Mouse (Mus musculus) CD4-positive, CD25-positive, alpha-beta regulatory T cell (primary cell): ENCODE measurements around the gene Neurl4. TPM values are rescaled to one million over a fixed set of nuclear protein-coding genes. Genes with fewer than 3 reads are reported as not detected.

Experiments
- polyA plus RNA-seq: library from polyadenylated mRNA; unstranded; fragments of 100-300 nt; shearing (Covaris generic); gene quantifications from one replicate; pipeline ENCODE4 v1.2.1, GENCODE M21; 2017

Gene Neurl4
- 7.7 TPM for polyA plus RNA-seq

DNA sequence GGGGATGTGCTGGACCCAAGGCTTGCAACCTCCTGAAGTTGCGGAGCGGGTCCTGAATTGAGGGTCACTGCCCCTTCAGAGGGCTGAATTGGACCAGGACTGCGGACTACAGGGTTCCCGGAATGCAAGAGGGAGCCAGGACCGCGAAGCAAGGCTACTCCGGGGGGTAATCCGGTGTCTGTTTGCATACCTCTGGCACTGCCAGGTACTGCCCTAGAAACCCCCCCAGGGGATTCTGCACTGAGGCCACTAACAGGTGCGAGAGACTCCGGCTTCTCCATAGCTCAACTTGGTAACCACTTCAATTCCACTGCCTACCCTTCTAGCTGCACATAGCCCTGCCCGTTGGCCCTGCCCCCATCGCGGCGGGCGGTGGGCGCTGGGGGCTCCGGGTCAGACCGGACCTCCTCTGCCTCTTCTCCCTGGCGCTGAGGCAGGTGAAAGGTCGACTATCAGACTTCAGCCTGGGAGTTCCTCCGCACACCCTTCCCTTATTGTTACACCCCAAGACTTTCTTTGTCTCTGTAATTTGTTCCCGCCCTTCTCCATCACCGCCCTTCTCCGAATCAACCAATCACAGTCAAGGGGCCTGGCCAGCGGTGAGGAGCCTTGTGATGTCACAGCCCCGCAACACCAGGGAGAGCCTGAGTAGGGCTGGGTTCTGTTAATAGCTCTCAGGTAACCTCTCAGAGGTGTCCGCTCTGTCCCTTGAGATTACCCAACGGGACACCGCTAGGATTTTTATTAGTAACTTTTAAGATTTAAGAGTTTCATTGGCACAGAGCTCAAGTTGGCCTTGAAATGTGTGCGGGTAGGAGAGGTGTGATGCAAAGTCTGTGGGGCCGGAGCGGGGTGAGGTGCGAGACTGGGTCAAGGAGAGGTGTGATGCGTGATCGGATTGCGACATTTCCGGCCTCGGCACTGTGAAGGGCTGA, at the start of gene Neurl4, which contains the start of gene 2810408A11Rik:
Gene Neurl4 (plus strand): TSS at position 602 of the 935 bp plus-strand sequence.
Gene 2810408A11Rik (minus strand): TSS at position 517 of the 935 bp plus-strand sequence.

DNA sequence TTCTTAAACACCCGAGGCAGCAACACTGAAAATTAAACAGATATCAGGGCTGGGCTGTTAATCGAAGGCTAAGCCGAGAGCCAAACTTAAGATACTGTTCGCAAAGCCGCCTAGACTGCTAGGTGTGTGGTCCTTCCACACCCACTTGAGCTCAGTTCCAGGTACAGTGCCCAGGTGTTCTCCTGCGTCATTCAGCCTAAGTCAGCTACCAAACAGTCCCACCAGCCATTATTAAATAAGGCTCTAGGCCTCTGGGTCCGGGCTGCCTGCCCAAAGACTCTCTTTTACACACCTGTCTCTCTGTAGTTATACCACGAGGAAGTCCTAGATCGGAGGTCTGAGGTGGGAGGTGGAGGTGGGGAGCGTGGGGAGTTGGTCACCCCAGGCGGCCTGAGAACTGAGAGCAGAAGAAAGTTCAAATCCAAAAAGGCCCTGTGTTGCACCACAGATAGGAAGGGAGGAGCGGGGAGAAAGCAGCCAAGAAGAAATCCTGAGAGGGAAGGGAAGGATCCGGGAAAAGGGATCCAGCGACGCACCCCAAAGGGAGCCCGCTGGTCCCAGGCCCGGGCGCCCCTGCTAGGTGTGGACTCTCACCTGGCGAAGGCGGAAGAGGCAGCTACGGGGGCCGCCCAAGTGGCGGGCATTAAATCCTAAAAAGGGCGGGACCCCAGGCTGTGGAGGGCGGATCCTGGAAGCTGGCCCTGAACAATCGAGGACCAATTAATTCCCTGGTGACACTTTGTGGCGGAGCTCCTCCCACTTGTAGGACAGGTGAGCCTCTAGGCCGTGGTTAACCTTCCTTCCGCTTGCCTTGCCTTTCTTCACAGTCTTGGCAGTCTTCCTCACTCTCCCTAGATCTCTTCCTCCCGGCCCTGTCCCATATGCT, 42.5 kb upstream of the Neurl4 start, which contains the start of gene Tnk1:
Gene Tnk1 (minus strand): TSS at position 618 of the 886 bp plus-strand sequence.

DNA sequence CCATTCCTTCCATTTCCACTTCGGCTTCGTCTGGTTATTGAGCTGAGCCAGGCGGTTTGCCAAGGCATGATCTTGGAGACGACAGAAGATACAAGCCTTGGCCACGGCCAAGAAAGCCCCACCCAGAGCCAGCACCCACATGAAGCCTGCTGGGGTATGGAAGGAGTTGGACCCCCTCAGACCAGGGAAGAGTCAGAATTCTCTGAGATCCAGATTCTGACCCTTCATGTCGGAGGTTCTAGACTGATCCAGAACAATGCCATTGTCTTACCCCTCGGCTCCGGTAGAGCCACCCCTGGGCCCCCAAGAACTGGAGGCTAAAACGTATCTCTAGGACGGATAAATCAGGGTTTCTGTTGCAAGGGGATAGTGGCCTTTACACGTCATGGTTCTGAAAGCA, 23.0 kb upstream of the Neurl4 start, which contains the start of gene Tmem95:
Gene Tmem95 (minus strand): TSS at position 141 of the 400 bp plus-strand sequence.

DNA sequence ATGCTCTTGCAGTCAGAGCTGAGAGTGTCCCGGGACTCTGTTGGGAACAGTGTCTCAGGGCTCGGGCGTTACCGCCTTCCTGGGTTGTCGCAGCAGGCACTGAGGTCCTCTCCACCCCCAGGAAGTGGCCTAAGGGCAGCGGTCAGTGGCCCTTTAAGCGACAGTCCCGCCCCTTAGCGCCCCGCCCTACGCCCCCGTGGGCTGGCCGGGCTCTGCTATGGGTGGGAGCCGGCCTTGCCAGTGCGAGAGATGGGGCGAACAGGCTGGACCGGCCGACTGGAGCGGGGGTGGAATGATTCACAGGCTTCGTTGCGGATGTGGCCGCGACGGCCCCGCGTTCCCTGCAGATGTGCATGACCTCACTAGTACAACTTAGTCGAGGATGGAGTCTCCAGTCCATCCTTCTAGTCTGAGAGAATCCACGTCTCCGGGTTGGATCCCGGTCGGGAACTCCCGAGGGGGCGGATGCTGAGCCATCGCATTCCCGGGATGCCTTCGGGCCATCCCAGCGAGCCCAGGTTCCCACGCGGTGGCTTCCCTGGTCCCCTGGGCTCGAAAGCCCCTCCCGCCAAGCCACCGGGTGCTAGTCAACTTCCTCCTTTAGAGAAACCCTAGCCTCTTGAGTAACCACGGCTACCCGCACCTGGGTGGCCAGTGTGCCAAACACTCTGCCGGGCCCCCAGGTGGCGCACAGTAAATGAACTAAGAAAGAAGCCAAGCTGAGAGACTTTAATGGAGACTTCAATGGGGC, 19.8 kb upstream of the Neurl4 start, which contains the start of gene Kctd11:
Gene Kctd11 (minus strand): TSS at position 554 of the 751 bp plus-strand sequence.

DNA sequence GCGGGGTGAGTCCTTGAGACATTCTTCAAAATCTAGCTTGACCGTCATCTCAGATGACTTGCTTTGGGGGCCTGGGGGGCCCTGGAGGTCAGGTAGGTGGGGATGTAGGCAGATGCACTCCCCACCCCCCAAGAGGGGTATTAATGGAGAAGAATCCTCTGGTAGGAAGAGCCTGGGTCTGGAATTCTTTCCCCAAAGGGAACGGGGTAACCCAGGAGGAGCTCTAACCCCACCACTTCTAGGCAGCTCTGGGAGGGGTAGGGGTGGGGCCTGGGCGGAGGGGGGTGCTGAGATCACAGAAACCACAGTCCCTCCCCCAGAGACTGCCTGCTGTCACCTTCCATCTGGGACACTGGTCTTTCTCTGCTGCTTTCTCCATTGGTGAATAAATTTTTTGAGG, 5.6 kb upstream of the Neurl4 start, which contains the start of gene Acap1:
Gene Acap1 (minus strand): TSS at position 249 of the 400 bp plus-strand sequence.

DNA sequence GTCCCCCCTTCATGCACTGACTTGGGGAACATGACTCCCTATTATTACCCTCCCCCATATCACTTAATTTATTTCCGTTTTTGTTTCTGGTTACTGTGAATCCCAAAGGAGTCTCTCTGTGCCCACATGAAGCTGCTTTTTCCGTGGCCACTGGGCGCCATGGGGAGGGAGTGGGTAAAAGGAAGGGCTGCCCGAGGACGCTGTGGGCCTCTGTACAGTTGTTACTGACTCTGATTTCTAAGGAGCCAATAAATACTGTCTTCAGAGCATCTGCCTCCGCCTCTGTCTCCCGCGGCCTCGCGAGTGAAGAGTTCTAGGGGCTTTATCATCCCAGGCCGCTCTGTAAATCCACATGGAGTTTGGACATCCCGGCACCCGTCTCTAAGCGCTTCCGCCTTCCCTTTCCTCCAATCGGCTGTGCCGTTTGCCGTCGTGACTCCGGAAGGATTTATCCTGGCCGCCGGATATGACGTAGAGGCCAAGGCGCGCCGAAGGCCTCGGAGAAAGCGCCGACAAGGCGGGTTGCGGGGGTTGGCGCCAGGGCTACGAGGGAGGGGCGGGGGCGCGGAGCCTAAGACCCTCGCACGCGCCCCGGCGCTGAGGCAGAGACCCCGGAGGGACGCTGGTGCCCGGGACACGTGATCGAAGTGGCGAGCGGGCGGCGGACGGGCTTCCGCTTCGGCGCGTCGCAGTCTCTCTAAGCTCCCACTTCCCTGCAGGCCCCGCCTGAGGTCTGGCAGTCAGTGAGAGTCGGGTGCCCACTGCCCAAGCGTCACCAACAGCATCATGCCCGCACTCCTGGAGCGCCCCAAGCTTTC, 12.9 kb downstream of the Neurl4 start, which contains the start of gene Gps2:
Gene Gps2 (plus strand): TSS at position 335 of the 818 bp plus-strand sequence.

DNA sequence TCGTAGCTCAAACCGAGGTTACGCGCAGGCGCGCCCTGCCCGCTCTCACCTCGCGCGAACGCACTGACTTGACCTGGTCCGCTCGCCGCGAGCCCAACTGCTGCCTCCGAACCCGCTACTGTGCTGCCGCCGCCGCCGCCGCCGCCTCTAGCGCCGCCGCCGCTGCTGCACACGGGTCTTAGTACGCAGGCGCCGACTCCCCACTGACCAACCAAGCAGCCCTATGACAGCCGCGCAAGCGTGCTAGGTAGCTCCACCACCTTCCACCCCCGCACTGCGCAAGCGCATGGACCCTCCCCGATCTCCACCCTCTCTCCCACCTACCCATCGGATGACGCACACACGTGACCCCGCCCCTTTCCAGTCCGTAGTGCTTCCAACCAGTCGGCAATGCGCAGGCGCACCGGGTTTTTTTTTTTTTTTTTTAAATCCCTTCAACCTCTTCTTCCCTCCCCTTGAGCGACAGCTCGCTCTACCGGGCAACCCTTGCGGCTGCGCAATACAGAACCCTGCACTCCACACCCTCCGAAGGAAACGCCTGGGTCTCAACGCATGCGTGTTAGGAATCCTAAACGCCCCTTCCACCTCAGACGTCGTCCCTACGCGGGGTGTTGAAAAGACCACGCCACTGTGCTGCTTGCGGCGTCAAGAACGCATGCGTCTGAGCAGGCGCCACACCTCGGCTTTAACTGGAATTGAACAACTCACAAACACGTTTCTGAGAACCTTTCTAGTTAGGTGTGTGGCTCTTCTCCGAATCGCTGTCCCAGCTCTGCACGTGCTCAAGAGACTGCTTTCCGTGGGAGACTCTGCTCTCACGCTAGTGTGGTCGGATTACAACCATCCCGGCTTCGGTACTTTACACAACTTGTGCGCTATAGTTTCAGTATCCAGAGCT, 20.5 kb downstream of the Neurl4 start, which contains the start of gene Eif5a:
Gene Eif5a (minus strand): TSS at position 845 of the 898 bp plus-strand sequence.

DNA sequence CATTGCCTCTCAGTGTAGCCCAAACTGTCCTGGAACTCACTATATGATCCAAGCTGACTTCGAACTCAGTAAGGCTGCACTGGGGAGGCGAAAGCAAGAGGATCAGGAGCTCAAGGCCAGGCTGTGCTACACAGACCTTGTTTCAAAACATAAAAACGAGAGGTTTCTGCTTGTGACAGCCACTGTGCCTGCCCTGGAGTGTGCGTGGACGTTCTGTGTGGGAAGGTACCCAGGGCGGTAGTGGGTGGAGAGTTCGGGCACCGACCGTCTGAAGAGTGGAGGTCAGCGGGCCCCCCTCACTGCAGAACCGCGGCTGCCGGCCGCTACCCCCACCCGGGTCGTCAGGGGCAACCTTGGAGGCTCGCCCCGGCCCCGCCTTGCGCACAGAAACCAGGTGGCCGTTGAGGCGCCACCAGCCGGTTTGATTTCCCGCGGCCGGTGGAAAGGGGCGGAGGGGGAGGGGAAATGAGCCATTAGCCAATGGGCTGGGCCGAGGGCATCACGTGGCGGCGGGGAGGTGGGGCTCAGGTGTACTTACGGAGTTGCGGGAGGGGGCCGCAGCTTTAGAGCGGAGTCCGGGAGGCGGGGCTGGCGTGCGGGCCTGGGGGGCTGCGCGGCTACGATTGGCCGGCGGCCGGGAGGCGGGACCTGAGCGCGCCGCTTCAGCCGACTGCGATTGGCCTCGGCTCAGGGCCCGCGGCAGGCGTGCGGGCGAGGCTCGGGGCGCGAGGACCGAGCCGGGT, 34.4 kb downstream of the Neurl4 start, which contains the start of gene Ybx2:
Gene Ybx2 (plus strand): TSS at position 660 of the 743 bp plus-strand sequence.

DNA sequence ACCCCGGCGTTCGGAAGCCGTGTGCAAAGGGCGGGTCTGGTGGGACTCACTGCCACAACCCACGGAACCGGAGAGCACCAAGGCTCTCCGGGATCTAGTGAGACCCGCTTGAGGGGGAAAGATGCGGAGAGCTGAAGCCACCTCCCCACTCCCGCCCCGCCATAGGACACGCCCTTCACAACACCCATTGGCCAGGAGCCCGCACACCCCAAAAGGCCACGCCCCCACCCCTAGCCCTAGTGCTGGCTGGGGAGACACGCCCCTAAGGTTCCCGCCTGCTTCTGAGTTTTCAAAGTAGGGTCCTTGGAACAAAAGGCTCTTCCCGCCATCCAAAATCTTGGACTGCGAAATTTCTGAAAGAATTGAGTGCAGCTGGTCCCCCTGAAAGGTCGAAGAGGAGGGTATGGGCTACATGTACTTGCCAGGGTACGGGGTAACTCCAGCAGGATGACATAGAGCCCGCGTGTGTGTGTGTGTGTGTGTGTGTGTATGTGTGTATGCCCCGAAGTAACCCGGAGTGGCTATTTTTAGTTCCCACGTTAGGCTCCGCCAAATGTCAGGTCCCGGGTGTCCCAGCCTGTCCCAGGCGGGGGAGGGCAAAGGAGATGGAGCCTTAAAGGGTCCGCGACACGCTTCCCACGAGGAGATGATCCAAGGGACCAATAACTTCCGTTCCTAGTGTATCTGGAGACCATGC, 47.3 kb downstream of the Neurl4 start, which contains the start of gene Slc2a4:
Gene Slc2a4 (minus strand): TSS at position 123 of the 697 bp plus-strand sequence.

Other genes with a start within 250 kb of the Neurl4 start
- not detected for gene Sox15, start 245.8 kb upstream of the Neurl4 start, polyA plus RNA-seq
- gene Mpdu1, start 238.4 kb upstream of the Neurl4 start, polyA plus RNA-seq, result 66.0 TPM
- 4.3 TPM for gene Cd68, start 234.9 kb upstream of the Neurl4 start, polyA plus RNA-seq
- gene Eif4a1, start 228.6 kb upstream of the Neurl4 start, polyA plus RNA-seq, result 654 TPM
- 43.8 TPM for gene Senp3, start 219.0 kb upstream of the Neurl4 start, polyA plus RNA-seq
- gene Tnfsf13, start 215.3 kb upstream of the Neurl4 start, polyA plus RNA-seq, result not detected
- not detected for gene Tnfsf12, start 205.2 kb upstream of the Neurl4 start, polyA plus RNA-seq
- not detected for gene Tnfsfm13, start 205.0 kb upstream of the Neurl4 start, polyA plus RNA-seq
- gene Polr2a, start 142.4 kb upstream of the Neurl4 start, polyA plus RNA-seq, result 50.4 TPM
- 0.12 TPM for gene Slc35g3, start 139.1 kb upstream of the Neurl4 start, polyA plus RNA-seq
- 5.5 TPM for gene Zbtb4, start 135.2 kb upstream of the Neurl4 start, polyA plus RNA-seq
- gene Chrnb1, start 105.1 kb upstream of the Neurl4 start, polyA plus RNA-seq, result 3.7 TPM
- not detected for gene Fgf11, start 99.2 kb upstream of the Neurl4 start, polyA plus RNA-seq
- not detected for gene Tmem102, start 95.4 kb upstream of the Neurl4 start, polyA plus RNA-seq
- not detected for gene Gm39566, start 85.8 kb upstream of the Neurl4 start, polyA plus RNA-seq
- not detected for gene Spem2, start 82.6 kb upstream of the Neurl4 start, polyA plus RNA-seq
- not detected for gene Spem1, start 78.9 kb upstream of the Neurl4 start, polyA plus RNA-seq
- gene Nlgn2, start 63.3 kb upstream of the Neurl4 start, polyA plus RNA-seq, result 0.85 TPM
- 77.8 TPM for gene Tmem256, start 62.6 kb upstream of the Neurl4 start, polyA plus RNA-seq
- gene Plscr3, start 54.7 kb upstream of the Neurl4 start, polyA plus RNA-seq, result 32.7 TPM
- not detected for gene Tnk1, start 42.3 kb upstream of the Neurl4 start, polyA plus RNA-seq
- not detected for gene Tmem95, start 23.1 kb upstream of the Neurl4 start, polyA plus RNA-seq
- gene Kctd11, start 19.7 kb upstream of the Neurl4 start, polyA plus RNA-seq, result 1.3 TPM
- 552 TPM for gene Acap1, start 5.5 kb upstream of the Neurl4 start, polyA plus RNA-seq
- gene 2810408A11Rik, start 85 bp upstream of the Neurl4 start, polyA plus RNA-seq, result 4.4 TPM
- gene Gps2, start 12.8 kb downstream of the Neurl4 start, polyA plus RNA-seq, result 203 TPM
- gene Eif5a, start 20.9 kb downstream of the Neurl4 start, polyA plus RNA-seq, result 1,414 TPM
- not detected for gene Ybx2, start 34.7 kb downstream of the Neurl4 start, polyA plus RNA-seq
- not detected for gene Slc2a4, start 47.1 kb downstream of the Neurl4 start, polyA plus RNA-seq
- gene Cldn7, start 63.7 kb downstream of the Neurl4 start, polyA plus RNA-seq, result not detected
- gene Ctdnep1, start 80.1 kb downstream of the Neurl4 start, polyA plus RNA-seq, result 60.1 TPM
- 67.1 TPM for gene Elp5, start 81.4 kb downstream of the Neurl4 start, polyA plus RNA-seq
- 380 TPM for gene Gabarap, start 90.1 kb downstream of the Neurl4 start, polyA plus RNA-seq
- gene Phf23, start 94.7 kb downstream of the Neurl4 start, polyA plus RNA-seq, result 88.2 TPM
- 32.1 TPM for gene Dvl2, start 99.5 kb downstream of the Neurl4 start, polyA plus RNA-seq
- 110 TPM for gene Acadvl, start 114.3 kb downstream of the Neurl4 start, polyA plus RNA-seq
- gene Dlg4, start 115.9 kb downstream of the Neurl4 start, polyA plus RNA-seq, result 6.1 TPM
- not detected for gene Asgr1, start 153.0 kb downstream of the Neurl4 start, polyA plus RNA-seq
- gene Asgr2, start 191.6 kb downstream of the Neurl4 start, polyA plus RNA-seq, result not detected
- not detected for gene Mgl2, start 229.3 kb downstream of the Neurl4 start, polyA plus RNA-seq